Mouse (Mus musculus): ENCODE results near the gene Mgat3. TPM values are rescaled to one million over a fixed set of nuclear protein-coding genes. Genes with fewer than 3 reads are reported as not detected.
A peak's percentile ranks its signal among the peaks of the same experiment; 100 is the strongest.

Mgat3 gene
- polyA plus RNA-seq, 1 experiment from 2014 or later, result 24.2 TPM

GRCm38 (mm10) chr15:80233733-80234509, 60.4 kb downstream of the Mgat3 start, which contains the start of gene Mief1:
Gene Mief1 (plus strand): TSS chr15:80234018.
- Histone ChIP-seq H3K9me3 (ENCODE audit: control insufficient read depth, low read length) (no peaks in the 10 kb centered on the region), H3K36me3 (ENCODE audit: control insufficient read depth, insufficient read depth, low read length) (peaks cover 21% of the 10 kb centered on the region; the same call in 1 of the 2 replicates), H3K4me3 (ENCODE audit: low read depth, low read length) (peak within 1 kb of the TSS; percentile 85), H3K9ac (replicated peaks; ENCODE audit: low read depth, low read length) (peak within 1 kb of the TSS; percentile 86), H3K27me3 (ENCODE audit: control insufficient read depth, insufficient read depth, low read length) (no peaks in the 10 kb centered on the region), H3K27ac (ENCODE audit: low read depth, low read length) (peak within 1 kb of the TSS; percentile 52), H3K4me1 (ENCODE audit: control insufficient read depth, insufficient read depth, low read length) (peaks cover 6% of the 10 kb centered on the region; the same call in 1 of the 2 replicates), H3K4me2 (ENCODE audit: low read depth, low read length) (peak within 1 kb of the TSS; percentile 81)
- ATAC-seq (ENCODE audit: low read depth), result peak; percentile 97
- WGBS, result under 1% methylated on average over 65 of the region's 67 CpGs

- no peaks in the 10 kb centered on the region for H3K9me3 ChIP-seq (ENCODE audit: control insufficient read depth, low read length)
- H3K4me1 ChIP-seq (ENCODE audit: control insufficient read depth, insufficient read depth, low read length), result peaks cover 6% of the 10 kb centered on the region; the same call in 1 of the 2 replicates
- WGBS, result 97% methylated on average over 9 of the region's 9 CpGs
Measured at GRCm38 (mm10) chr15:80235535-80235934, 62.0 kb downstream of the Mgat3 start, which contains the start of gene AC140267.1. Gene AC140267.1 (plus strand): TSS chr15:80235835.

GRCm38 (mm10) chr15:80248135-80248534, 74.6 kb downstream of the Mgat3 start:
- Histone ChIP-seq H3K9me3 (ENCODE audit: control insufficient read depth, low read length) (no peaks in the 10 kb centered on the region), H3K36me3 (ENCODE audit: control insufficient read depth, insufficient read depth, low read length) (peaks cover 45% of the 10 kb centered on the region), H3K4me1 (ENCODE audit: control insufficient read depth, insufficient read depth, low read length) (no peaks in the 10 kb centered on the region), H3K4me2 (ENCODE audit: low read depth, low read length) (no peak overlapping the region), H3K9ac (replicated peaks; ENCODE audit: low read depth, low read length) (no peak overlapping the region), H3K27me3 (ENCODE audit: control insufficient read depth, insufficient read depth, low read length) (no peaks in the 10 kb centered on the region), H3K27ac (ENCODE audit: low read depth, low read length) (no peak overlapping the region), H3K4me3 (ENCODE audit: low read depth, low read length) (no peak overlapping the region)
- no peak for ATAC-seq (ENCODE audit: low read depth)
- 97% methylated on average over 12 of the region's 12 CpGs for WGBS

More at GRCm38 (mm10) chr15:80235535-80235934, 62.0 kb downstream of the Mgat3 start, which contains the start of gene AC140267.1:
- Histone ChIP-seq H3K4me3 (ENCODE audit: low read depth, low read length) (peak within 1 kb of the TSS; percentile 85), H3K36me3 (ENCODE audit: control insufficient read depth, insufficient read depth, low read length) (peaks cover 29% of the 10 kb centered on the region; the same call in 1 of the 2 replicates), H3K27me3 (ENCODE audit: control insufficient read depth, insufficient read depth, low read length) (no peaks in the 10 kb centered on the region), H3K27ac (ENCODE audit: low read depth, low read length) (no peak within 1 kb of the TSS), H3K4me2 (ENCODE audit: low read depth, low read length) (peak within 1 kb of the TSS; percentile 81), H3K9ac (replicated peaks; ENCODE audit: low read depth, low read length) (no peak within 1 kb of the TSS)
- ATAC-seq (ENCODE audit: low read depth), result no peak

- H3K4me3 ChIP-seq (ENCODE audit: low read depth, low read length), result no peak overlapping the region
- H3K4me1 ChIP-seq (ENCODE audit: control insufficient read depth, insufficient read depth, low read length), result no peaks in the 10 kb centered on the region
- WGBS, result 100% methylated on average over 1 of the region's 1 CpGs
- no peak for ATAC-seq (ENCODE audit: low read depth)
- no peak overlapping the region for H3K27ac ChIP-seq (ENCODE audit: low read depth, low read length)
- H3K9ac ChIP-seq (replicated peaks; ENCODE audit: low read depth, low read length), result no peak overlapping the region
- peaks cover 41% of the 10 kb centered on the region for H3K36me3 ChIP-seq (ENCODE audit: control insufficient read depth, insufficient read depth, low read length)
- no peak overlapping the region for H3K4me2 ChIP-seq (ENCODE audit: low read depth, low read length)
- no peaks in the 10 kb centered on the region for H3K9me3 ChIP-seq (ENCODE audit: control insufficient read depth, low read length)
- no peaks in the 10 kb centered on the region for H3K27me3 ChIP-seq (ENCODE audit: control insufficient read depth, insufficient read depth, low read length)
Measured at GRCm38 (mm10) chr15:80248596-80248995, 75.1 kb downstream of the Mgat3 start.

GRCm38 (mm10) chr15:80249672-80250071, 76.2 kb downstream of the Mgat3 start:
- peaks cover 38% of the 10 kb centered on the region for H3K36me3 ChIP-seq (ENCODE audit: control insufficient read depth, insufficient read depth, low read length)
- no peaks in the 10 kb centered on the region for H3K9me3 ChIP-seq (ENCODE audit: control insufficient read depth, low read length)
- no peaks in the 10 kb centered on the region for H3K27me3 ChIP-seq (ENCODE audit: control insufficient read depth, insufficient read depth, low read length)
- H3K27ac ChIP-seq (ENCODE audit: low read depth, low read length), result no peak overlapping the region
- no peak overlapping the region for H3K4me3 ChIP-seq (ENCODE audit: low read depth, low read length)
- 95% methylated on average over 10 of the region's 10 CpGs for WGBS
- no peak for ATAC-seq (ENCODE audit: low read depth)
- H3K4me2 ChIP-seq (ENCODE audit: low read depth, low read length), result no peak overlapping the region
- peaks cover 6% of the 10 kb centered on the region; the same call in 1 of the 2 replicates for H3K4me1 ChIP-seq (ENCODE audit: control insufficient read depth, insufficient read depth, low read length)
- no peak overlapping the region for H3K9ac ChIP-seq (replicated peaks; ENCODE audit: low read depth, low read length)

- ATAC-seq (ENCODE audit: low read depth), result no peak
- Histone ChIP-seq H3K36me3 (ENCODE audit: control insufficient read depth, insufficient read depth, low read length) (peaks cover 35% of the 10 kb centered on the region), H3K4me1 (ENCODE audit: control insufficient read depth, insufficient read depth, low read length) (peaks cover 6% of the 10 kb centered on the region; the same call in 1 of the 2 replicates), H3K9me3 (ENCODE audit: control insufficient read depth, low read length) (no peaks in the 10 kb centered on the region), H3K4me2 (ENCODE audit: low read depth, low read length) (no peak overlapping the region), H3K9ac (replicated peaks; ENCODE audit: low read depth, low read length) (no peak overlapping the region), H3K4me3 (ENCODE audit: low read depth, low read length) (no peak overlapping the region), H3K27ac (ENCODE audit: low read depth, low read length) (no peak overlapping the region), H3K27me3 (ENCODE audit: control insufficient read depth, insufficient read depth, low read length) (peaks cover 1% of the 10 kb centered on the region; the same call in 1 of the 2 replicates)
- 93% methylated on average over 6 of the region's 6 CpGs for WGBS
Measured at GRCm38 (mm10) chr15:80250586-80250985, 77.1 kb downstream of the Mgat3 start.

- peaks cover 2% of the 10 kb centered on the region; the same call in 1 of the 2 replicates for H3K27me3 ChIP-seq (ENCODE audit: control insufficient read depth, insufficient read depth, low read length)
Measured at GRCm38 (mm10) chr15:80253530-80253929, 80.0 kb downstream of the Mgat3 start.

GRCm38 (mm10) chr15:80254207-80254606, 80.7 kb downstream of the Mgat3 start:
- H3K4me2 ChIP-seq (ENCODE audit: low read depth, low read length), result peak overlapping the region; percentile 66
- H3K9ac ChIP-seq (replicated peaks; ENCODE audit: low read depth, low read length), result peak overlapping the region; percentile 100
- peak overlapping the region; percentile 99 for H3K4me3 ChIP-seq (ENCODE audit: low read depth, low read length)
- peaks cover 2% of the 10 kb centered on the region; the same call in 1 of the 2 replicates for H3K27me3 ChIP-seq (ENCODE audit: control insufficient read depth, insufficient read depth, low read length)
- 46% methylated on average over 6 of the region's 6 CpGs for WGBS
- H3K9me3 ChIP-seq (ENCODE audit: control insufficient read depth, low read length), result no peaks in the 10 kb centered on the region
- peaks cover 43% of the 10 kb centered on the region for H3K36me3 ChIP-seq (ENCODE audit: control insufficient read depth, insufficient read depth, low read length)
- no peak for ATAC-seq (ENCODE audit: low read depth)
- peak overlapping the region; percentile 99 for H3K27ac ChIP-seq (ENCODE audit: low read depth, low read length)
- H3K4me1 ChIP-seq (ENCODE audit: control insufficient read depth, insufficient read depth, low read length), result peaks cover 24% of the 10 kb centered on the region

More at GRCm38 (mm10) chr15:80253530-80253929, 80.0 kb downstream of the Mgat3 start:
- 38% methylated on average over 2 of the region's 2 CpGs for WGBS
- ATAC-seq (ENCODE audit: low read depth), result no peak
- H3K36me3 ChIP-seq (ENCODE audit: control insufficient read depth, insufficient read depth, low read length), result peaks cover 40% of the 10 kb centered on the region
- H3K27ac ChIP-seq (ENCODE audit: low read depth, low read length), result peak overlapping the region; percentile 99; the same call in 1 of the 2 replicates
- H3K9ac ChIP-seq (replicated peaks; ENCODE audit: low read depth, low read length), result no peak overlapping the region
- H3K4me2 ChIP-seq (ENCODE audit: low read depth, low read length), result peak overlapping the region; percentile 9; the same call in 1 of the 2 replicates
- no peaks in the 10 kb centered on the region for H3K9me3 ChIP-seq (ENCODE audit: control insufficient read depth, low read length)
- H3K4me3 ChIP-seq (ENCODE audit: low read depth, low read length), result no peak overlapping the region
- H3K4me1 ChIP-seq (ENCODE audit: control insufficient read depth, insufficient read depth, low read length), result peaks cover 24% of the 10 kb centered on the region

Data from neural tube, embryonic 14.5 days (tissue).